Mouse (Mus musculus): ENCODE results near the gene Ctsz. TPM values are rescaled to one million over a fixed set of nuclear protein-coding genes. Genes with fewer than 3 reads are reported as not detected.

The Ctsz gene
- polyA plus RNA-seq, 1 experiment = 78.9 TPM

DNA sequence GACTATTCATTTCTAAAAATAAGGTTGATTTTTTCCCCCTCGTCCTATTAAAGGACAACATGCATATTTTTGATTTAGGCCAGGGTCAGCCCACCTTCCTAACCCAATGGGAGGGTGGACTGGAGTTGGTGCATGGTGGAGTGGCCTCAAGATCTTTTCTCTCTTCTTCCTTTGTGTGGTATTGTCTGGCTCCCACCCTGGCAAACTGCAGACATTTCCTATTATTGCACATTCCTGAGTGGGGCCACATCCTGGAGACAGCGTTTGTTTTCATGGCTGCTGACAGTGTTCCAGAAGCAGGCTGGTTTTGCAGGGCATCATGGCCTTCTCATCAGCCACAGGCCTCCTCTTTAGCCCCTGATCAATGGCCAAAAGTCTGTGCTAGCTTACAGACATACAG is 4.2 kb upstream of the Ctsz start:
- no peak overlapping the region for H3K4me3 ChIP-seq (ENCODE audit: insufficient read depth, low read length)
- H3K4me1 ChIP-seq (ENCODE audit: control insufficient read depth, insufficient read depth, low read length) = no peaks in the 10 kb centered on the region
- TF ChIP-seq CTCF (IDR thresholded peaks at IDR 0.05; ENCODE audit: extremely low read depth, insufficient read depth, low read length) (no peak), POLR2A (IDR thresholded peaks at IDR 0.05; ENCODE audit: extremely low read depth, insufficient read depth, low read length) (no peak)
- no peak overlapping the region for H3K27ac ChIP-seq (ENCODE audit: insufficient read depth, low read length)

DNA sequence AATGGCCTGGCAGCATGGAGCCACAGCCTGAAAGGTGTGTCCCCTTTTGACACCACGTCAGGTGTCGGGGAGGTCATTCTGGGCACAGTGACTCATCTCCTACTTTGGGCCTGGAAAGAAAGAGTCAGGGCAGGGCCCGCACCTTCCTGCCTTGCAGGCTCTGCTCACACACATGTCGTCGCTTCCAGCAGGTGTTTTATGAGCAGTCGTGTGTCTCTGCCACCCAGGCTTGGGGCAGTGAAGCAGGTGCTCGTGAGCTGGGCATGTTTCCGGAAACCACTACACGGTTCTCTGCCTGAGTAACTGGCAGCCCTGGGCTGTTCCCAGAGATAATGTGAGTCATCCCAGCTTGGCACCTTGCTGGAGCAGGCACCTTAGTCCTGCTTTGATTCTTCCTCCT is 3.6 kb upstream of the Ctsz start:
- TF ChIP-seq CTCF (IDR thresholded peaks at IDR 0.05; ENCODE audit: extremely low read depth, insufficient read depth, low read length) (no peak), POLR2A (IDR thresholded peaks at IDR 0.05; ENCODE audit: extremely low read depth, insufficient read depth, low read length) (no peak)
- H3K4me1 ChIP-seq (ENCODE audit: control insufficient read depth, insufficient read depth, low read length) = no peaks in the 10 kb centered on the region
- no peak overlapping the region for H3K27ac ChIP-seq (ENCODE audit: insufficient read depth, low read length)
- no peak overlapping the region for H3K4me3 ChIP-seq (ENCODE audit: insufficient read depth, low read length)

- H3K4me1 ChIP-seq (ENCODE audit: control insufficient read depth, insufficient read depth, low read length) = no peaks in the 10 kb centered on the region
- no peak overlapping the region for H3K4me3 ChIP-seq (ENCODE audit: insufficient read depth, low read length)
- TF ChIP-seq POLR2A (IDR thresholded peaks at IDR 0.05; ENCODE audit: extremely low read depth, insufficient read depth, low read length) (no peak), CTCF (IDR thresholded peaks at IDR 0.05; ENCODE audit: extremely low read depth, insufficient read depth, low read length) (no peak)
- H3K27ac ChIP-seq (ENCODE audit: insufficient read depth, low read length) = no peak overlapping the region
These were observed 3.1 kb upstream of the Ctsz start for GRCm38 (mm10) chr2:174441898-174442297.

- H3K4me1 ChIP-seq (ENCODE audit: control insufficient read depth, insufficient read depth, low read length) = no peaks in the 10 kb centered on the region
- H3K27ac ChIP-seq (ENCODE audit: insufficient read depth, low read length) = no peak overlapping the region
- H3K4me3 ChIP-seq (ENCODE audit: insufficient read depth, low read length) = no peak overlapping the region
- TF ChIP-seq CTCF (IDR thresholded peaks at IDR 0.05; ENCODE audit: extremely low read depth, insufficient read depth, low read length) (no peak), POLR2A (IDR thresholded peaks at IDR 0.05; ENCODE audit: extremely low read depth, insufficient read depth, low read length) (no peak)
These were observed 1.1 kb upstream of the Ctsz start for GRCm38 (mm10) chr2:174439961-174440360.

- Histone ChIP-seq H3K4me3 (ENCODE audit: insufficient read depth, low read length) (no peak overlapping the region; the same call in 1 of the 2 replicates), H3K4me1 (ENCODE audit: control insufficient read depth, insufficient read depth, low read length) (no peaks in the 10 kb centered on the region), H3K27ac (ENCODE audit: insufficient read depth, low read length) (no peak overlapping the region)
- TF ChIP-seq POLR2A (IDR thresholded peaks at IDR 0.05; ENCODE audit: extremely low read depth, insufficient read depth, low read length) = no peak
These were observed 605 bp upstream of the Ctsz start for GRCm38 (mm10) chr2:174439450-174439838.

- TF ChIP-seq CTCF (IDR thresholded peaks at IDR 0.05; ENCODE audit: extremely low read depth, insufficient read depth, low read length) (no peak), POLR2A (IDR thresholded peaks at IDR 0.05; ENCODE audit: extremely low read depth, insufficient read depth, low read length) (no peak)
- H3K27ac ChIP-seq (ENCODE audit: insufficient read depth, low read length) = peak overlapping the region; percentile 3; the same call in 1 of the 2 replicates
- peak overlapping the region; percentile 68 for H3K4me3 ChIP-seq (ENCODE audit: insufficient read depth, low read length)
- H3K4me1 ChIP-seq (ENCODE audit: control insufficient read depth, insufficient read depth, low read length) = no peaks in the 10 kb centered on the region
These were observed 658 bp downstream of the Ctsz start for GRCm38 (mm10) chr2:174438181-174438580.

- H3K4me3 ChIP-seq (ENCODE audit: insufficient read depth, low read length) = no peak overlapping the region
- H3K4me1 ChIP-seq (ENCODE audit: control insufficient read depth, insufficient read depth, low read length) = no peaks in the 10 kb centered on the region
- TF ChIP-seq POLR2A (IDR thresholded peaks at IDR 0.05; ENCODE audit: extremely low read depth, insufficient read depth, low read length) = no peak
- no peak for TF ChIP-seq CTCF (IDR thresholded peaks at IDR 0.05; ENCODE audit: extremely low read depth, insufficient read depth, low read length)
- H3K27ac ChIP-seq (ENCODE audit: insufficient read depth, low read length) = peak overlapping the region; percentile 3; the same call in 1 of the 2 replicates
These were observed 1.2 kb downstream of the Ctsz start for GRCm38 (mm10) chr2:174437697-174437982.

- no peak for TF ChIP-seq POLR2A (IDR thresholded peaks at IDR 0.05; ENCODE audit: extremely low read depth, insufficient read depth, low read length)
- TF ChIP-seq CTCF (IDR thresholded peaks at IDR 0.05; ENCODE audit: extremely low read depth, insufficient read depth, low read length) = no peak
- H3K4me1 ChIP-seq (ENCODE audit: control insufficient read depth, insufficient read depth, low read length) = no peaks in the 10 kb centered on the region
- H3K27ac ChIP-seq (ENCODE audit: insufficient read depth, low read length) = no peak overlapping the region
- no peak overlapping the region for H3K4me3 ChIP-seq (ENCODE audit: insufficient read depth, low read length)
These were observed 1.7 kb downstream of the Ctsz start for GRCm38 (mm10) chr2:174436916-174437696.

- no peak overlapping the region for H3K27ac ChIP-seq (ENCODE audit: insufficient read depth, low read length)
- H3K4me1 ChIP-seq (ENCODE audit: control insufficient read depth, insufficient read depth, low read length) = no peaks in the 10 kb centered on the region
- no peak for TF ChIP-seq CTCF (IDR thresholded peaks at IDR 0.05; ENCODE audit: extremely low read depth, insufficient read depth, low read length)
- no peak for TF ChIP-seq POLR2A (IDR thresholded peaks at IDR 0.05; ENCODE audit: extremely low read depth, insufficient read depth, low read length)
- no peak overlapping the region for H3K4me3 ChIP-seq (ENCODE audit: insufficient read depth, low read length)
These were observed 2.6 kb downstream of the Ctsz start for GRCm38 (mm10) chr2:174436076-174436701.

GRCm38 (mm10) chr2:174434943-174435342 is 3.9 kb downstream of the Ctsz start:
- no peak overlapping the region for H3K4me3 ChIP-seq (ENCODE audit: insufficient read depth, low read length)
- H3K4me1 ChIP-seq (ENCODE audit: control insufficient read depth, insufficient read depth, low read length) = no peaks in the 10 kb centered on the region
- no peak for TF ChIP-seq POLR2A (IDR thresholded peaks at IDR 0.05; ENCODE audit: extremely low read depth, insufficient read depth, low read length)
- TF ChIP-seq CTCF (IDR thresholded peaks at IDR 0.05; ENCODE audit: extremely low read depth, insufficient read depth, low read length) = no peak
- H3K27ac ChIP-seq (ENCODE audit: insufficient read depth, low read length) = no peak overlapping the region
